Mouse (Mus musculus): ENCODE results near the gene Rcn1. TPM values are rescaled to one million over a fixed set of nuclear protein-coding genes. Genes with fewer than 3 reads are reported as not detected.

Gene Rcn1
- total RNA-seq, 2 experiments from 2014 or later, result 14.7 to 18.5 TPM

GRCm38 (mm10) chr2:105389007-105389890, 9.9 kb downstream of the Rcn1 start:
- no peak for TF ChIP-seq CTCF (conservative IDR thresholded peaks at IDR 0.05)
- no peak for DNase-seq (ENCODE audit: low spot score in 2 of 2)

GRCm38 (mm10) chr2:105386418-105386817, 12.7 kb downstream of the Rcn1 start:
- no peak for TF ChIP-seq CTCF (conservative IDR thresholded peaks at IDR 0.05)
- Histone ChIP-seq H3K4me3 (no peak overlapping the region), H3K27ac (no peak overlapping the region)
- DNase-seq (ENCODE audit: low spot score in 2 of 2), result no peak

More at GRCm38 (mm10) chr2:105389007-105389890, 9.9 kb downstream of the Rcn1 start:
- H3K27ac ChIP-seq, result no peak overlapping the region
- no peak overlapping the region for H3K4me3 ChIP-seq

- DNase-seq (ENCODE audit: low spot score in 2 of 2), result no peak
- Histone ChIP-seq H3K27ac (no peak overlapping the region), H3K4me3 (no peak overlapping the region)
- TF ChIP-seq CTCF (conservative IDR thresholded peaks at IDR 0.05), result no peak
Observed at GRCm38 (mm10) chr2:105384998-105385397, 14.1 kb downstream of the Rcn1 start.

- no peak overlapping the region for H3K27ac ChIP-seq
- no peak overlapping the region for H3K4me3 ChIP-seq
- no peak for TF ChIP-seq CTCF (conservative IDR thresholded peaks at IDR 0.05)
- no peak for DNase-seq (ENCODE audit: low spot score in 2 of 2)
Observed at GRCm38 (mm10) chr2:105383063-105383462, 16.1 kb downstream of the Rcn1 start.

DNA sequence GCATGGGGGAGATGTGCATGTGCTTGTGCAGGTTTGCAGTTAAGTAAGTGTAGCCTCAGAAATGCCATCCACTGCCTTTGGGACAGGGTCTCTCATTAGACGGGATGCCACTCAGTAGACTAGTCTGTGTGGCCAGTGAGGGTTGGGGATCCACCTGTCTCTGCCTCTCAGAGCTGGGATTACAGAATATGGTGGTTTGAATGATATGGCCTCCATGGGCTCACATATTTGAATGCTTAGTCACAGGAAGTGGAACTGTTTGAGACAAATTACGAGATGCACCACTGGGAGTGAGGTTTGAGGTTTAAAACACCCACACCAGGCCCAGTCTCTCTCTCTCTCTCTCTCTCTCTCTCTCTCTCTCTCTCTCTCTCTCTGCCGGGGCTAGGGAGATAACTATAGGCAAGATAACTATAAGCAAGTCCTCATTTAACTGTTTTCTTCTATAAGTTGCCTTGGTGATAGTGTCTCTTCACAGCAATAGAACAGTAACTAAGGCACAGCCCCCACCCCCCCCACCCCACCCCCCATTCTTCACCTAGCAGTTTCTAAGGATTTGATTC, 18.3 kb downstream of the Rcn1 start:
- DNase-seq (ENCODE audit: low spot score in 2 of 2), result no peak
- no peak for TF ChIP-seq CTCF (conservative IDR thresholded peaks at IDR 0.05)
- no peak overlapping the region for H3K27ac ChIP-seq
- H3K4me3 ChIP-seq, result no peak overlapping the region

GRCm38 (mm10) chr2:105379682-105380081, 19.4 kb downstream of the Rcn1 start:
- Histone ChIP-seq H3K27ac (no peak overlapping the region), H3K4me3 (no peak overlapping the region)
- TF ChIP-seq CTCF (conservative IDR thresholded peaks at IDR 0.05), result no peak
- no peak for DNase-seq (ENCODE audit: low spot score in 2 of 2)

- DNase-seq (ENCODE audit: low spot score in 2 of 2), result no peak
- no peak overlapping the region for H3K4me3 ChIP-seq
- TF ChIP-seq CTCF (conservative IDR thresholded peaks at IDR 0.05), result no peak
- H3K27ac ChIP-seq, result no peak overlapping the region
Observed at GRCm38 (mm10) chr2:105375705-105376104, 23.4 kb downstream of the Rcn1 start.

DNA sequence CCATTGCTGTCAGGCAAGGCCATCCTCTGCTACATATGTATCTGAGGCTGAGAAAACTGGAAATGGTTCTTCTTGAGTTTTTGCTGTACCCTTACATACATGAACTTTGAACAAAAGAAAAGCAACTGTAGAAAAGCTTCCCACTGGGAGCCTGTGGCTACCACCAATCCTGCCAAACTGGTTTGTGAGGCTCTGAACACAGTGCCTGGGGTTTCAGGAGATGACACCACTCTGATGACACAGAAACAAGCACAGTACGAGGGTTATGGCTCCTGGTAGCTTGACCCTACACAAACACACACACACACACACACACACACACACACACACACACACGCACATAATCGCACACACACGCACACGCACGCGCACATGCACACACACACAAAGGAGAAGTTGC, 23.9 kb downstream of the Rcn1 start:
- no peak for TF ChIP-seq CTCF (conservative IDR thresholded peaks at IDR 0.05)
- DNase-seq (ENCODE audit: low spot score in 2 of 2), result no peak
- Histone ChIP-seq H3K4me3 (no peak overlapping the region), H3K27ac (no peak overlapping the region)

- TF ChIP-seq CTCF (conservative IDR thresholded peaks at IDR 0.05), result no peak
- no peak for DNase-seq (ENCODE audit: low spot score in 2 of 2)
- Histone ChIP-seq H3K27ac (no peak overlapping the region), H3K4me3 (no peak overlapping the region)
Observed at GRCm38 (mm10) chr2:105373658-105374057, 25.5 kb downstream of the Rcn1 start.

GRCm38 (mm10) chr2:105372727-105373126, 26.4 kb downstream of the Rcn1 start:
- TF ChIP-seq CTCF (conservative IDR thresholded peaks at IDR 0.05), result no peak
- no peak for DNase-seq (ENCODE audit: low spot score in 2 of 2)
- Histone ChIP-seq H3K4me3 (no peak overlapping the region), H3K27ac (no peak overlapping the region)

DNA sequence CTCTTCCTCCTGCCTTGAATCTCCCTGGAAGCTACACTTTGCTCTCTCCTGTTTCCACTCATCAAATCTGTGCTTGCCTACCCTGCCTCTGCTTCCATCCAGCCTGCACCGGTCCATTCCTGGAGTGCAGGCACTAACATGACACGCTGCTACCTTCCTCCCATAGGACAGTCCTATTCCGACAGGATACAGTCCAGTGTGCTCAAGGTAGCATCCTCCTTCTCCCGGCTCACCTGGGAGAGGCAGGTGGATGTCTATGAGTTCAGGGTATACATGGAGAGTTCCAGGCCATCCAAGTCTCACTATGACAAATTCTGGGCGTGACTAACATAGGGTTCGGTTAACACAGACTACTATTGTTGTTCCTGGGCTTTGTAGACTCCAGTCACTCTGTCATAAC, 27.0 kb downstream of the Rcn1 start:
- no peak overlapping the region for H3K27ac ChIP-seq
- DNase-seq (ENCODE audit: low spot score in 2 of 2), result no peak
- TF ChIP-seq CTCF (conservative IDR thresholded peaks at IDR 0.05), result no peak
- no peak overlapping the region for H3K4me3 ChIP-seq

DNA sequence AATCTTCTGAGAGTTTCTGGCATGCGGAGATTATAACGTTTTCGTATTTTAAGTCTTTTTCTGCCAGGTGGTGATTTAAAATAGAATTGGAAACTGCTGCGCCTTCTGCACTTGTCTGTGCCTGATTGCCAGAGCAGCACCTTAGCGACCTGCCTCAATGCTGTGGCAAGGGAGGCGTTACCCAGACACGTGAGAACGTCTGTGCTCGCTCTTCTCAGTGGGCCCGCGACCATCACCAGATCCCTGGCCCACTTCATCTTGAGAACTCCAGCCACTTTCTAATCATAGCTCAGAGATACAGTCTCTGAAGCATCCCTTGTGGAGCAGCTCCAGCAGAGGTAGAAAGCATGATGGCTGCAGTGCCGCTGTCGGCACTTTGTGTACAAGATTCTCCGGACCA, 28.4 kb downstream of the Rcn1 start:
- no peak for DNase-seq (ENCODE audit: low spot score in 2 of 2)
- TF ChIP-seq CTCF (conservative IDR thresholded peaks at IDR 0.05), result no peak

DNA sequence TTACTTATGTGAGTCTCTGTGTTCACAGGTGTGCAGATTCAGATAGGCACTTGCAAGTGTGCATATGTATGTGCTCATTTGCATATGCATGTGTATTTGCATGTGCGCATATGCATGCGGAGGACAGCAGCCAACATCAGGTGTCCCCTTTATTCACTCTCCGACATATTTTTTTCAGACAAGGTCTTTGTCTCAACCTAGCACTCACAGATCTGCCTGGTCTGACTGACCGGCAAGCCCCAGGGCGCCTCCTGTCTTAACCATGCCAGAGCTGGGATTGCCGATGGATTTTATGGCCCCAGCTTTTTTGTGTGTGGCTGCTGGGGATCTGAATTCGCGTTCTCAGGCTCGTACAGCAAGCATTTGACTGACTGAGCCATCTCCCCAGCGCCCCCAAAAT, 28.9 kb downstream of the Rcn1 start:
- no peak for TF ChIP-seq CTCF (conservative IDR thresholded peaks at IDR 0.05)
- no peak overlapping the region for H3K27ac ChIP-seq
- DNase-seq (ENCODE audit: low spot score in 2 of 2), result no peak
- no peak overlapping the region; the same call in 1 of the 2 replicates for H3K4me3 ChIP-seq

More for the DNA sequence above, 28.4 kb downstream of the Rcn1 start:
- Histone ChIP-seq H3K27ac (no peak overlapping the region), H3K4me3 (peak overlapping the region; percentile 13; the same call in 1 of the 2 replicates)

DNA sequence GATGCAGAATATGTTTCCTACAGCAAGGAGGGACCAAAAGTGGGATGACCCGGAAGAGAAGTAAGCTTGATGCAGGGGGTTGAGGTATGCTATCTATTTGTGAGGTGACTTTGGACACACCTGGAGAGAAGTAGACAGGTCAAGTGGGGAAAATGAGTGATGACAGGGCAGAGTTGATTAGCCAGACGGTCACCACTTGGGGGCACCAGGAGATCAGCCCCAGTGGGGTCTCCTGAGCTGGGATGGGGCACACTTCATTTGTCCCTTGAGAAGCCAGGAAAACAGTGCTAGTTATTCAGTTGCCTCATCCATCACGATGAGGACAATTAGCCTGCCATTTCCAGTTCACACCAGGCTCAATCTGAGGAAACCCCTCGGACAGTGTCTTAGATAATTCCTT, 31.5 kb downstream of the Rcn1 start:
- no peak overlapping the region for H3K4me3 ChIP-seq
- TF ChIP-seq CTCF (conservative IDR thresholded peaks at IDR 0.05), result peak; percentile 62
- H3K27ac ChIP-seq, result no peak overlapping the region
- no peak for DNase-seq (ENCODE audit: low spot score in 2 of 2)

Measured in layer of hippocampus, adult 2 months (tissue).